Comparison of ENCODE assay signal across 9 mouse cellular contexts in genomic region chr7:30613529-30614112, GRCm38 (mm10). TPM values are rescaled to one million over a fixed set of nuclear protein-coding genes. Genes with fewer than 3 reads are reported as not detected.
DNase-seq lines count a peak whose midpoint lies in the region; ATAC-seq and TF ChIP-seq lines count a peak whose summit lies in the region.
"Had no signal": no experiment of that assay in that cellular context is flagged by ENCODE, and none has a peak within 500 bp of the region (broad histone marks: within the 10 kb centered on the region; RNA-seq: fewer than 3 reads in every experiment).

No protein-coding gene starts in this region.

- ATAC-seq in heart, embryonic 12.5 days (ENCODE audit: insufficient number of reproducible peaks, low FRiP score), result no peak

- H3K9ac ChIP-seq in heart, adult 2 months (ENCODE audit: low read depth, low read length), result no peak overlapping the region
- no peak overlapping the region for H3K9ac ChIP-seq in heart, embryonic 12.5 days
- H3K9ac ChIP-seq in ES-Bruce4 (ENCODE audit: low read depth, poor library complexity, severe bottlenecking), result no peak overlapping the region

- H3K27ac ChIP-seq in heart, adult 2 months, result no peak overlapping the region
- no peak overlapping the region for H3K27ac ChIP-seq in heart, embryonic 12.5 days (ENCODE audit: poor library complexity, severe bottlenecking)
- H3K27ac ChIP-seq in ES-Bruce4 (ENCODE audit: insufficient read depth, low read length), result no peak overlapping the region

- 15% methylated on average over 14 of the region's 14 CpGs for WGBS in heart, adult 2 months
- 21% methylated on average over 14 of the region's 14 CpGs for WGBS in heart, embryonic 12.5 days

- peak; percentile 86 for TF ChIP-seq CTCF in heart, adult 2 months (IDR thresholded peaks at IDR 0.05)
- peak; percentile 72 for TF ChIP-seq CTCF in ES-Bruce4 (IDR thresholded peaks at IDR 0.05; ENCODE audit: low read depth, low read length)

- DNase-seq in heart, adult 2 months, result peak; percentile 51 to 73
- DNase-seq in cerebellum, adult 9-11 months, result peak; percentile 47
- DNase-seq in gastrocnemius, adult 8-10 months (ENCODE audit: low spot score in 2 of 2), result peak; percentile 27 to 33
- peak; percentile 82 to 86 for DNase-seq in kidney, postnatal 4 days
- peak; percentile 66 for DNase-seq in lung, postnatal 25 days (ENCODE audit: low spot score)
- peak; percentile 75 for DNase-seq in splenic B cell, adult 2 months (ENCODE audit: low read depth, low spot score)

- intact Hi-C loops in heart, adult 2 months (cut with DNase I), result loop anchor here (1.0 kb wide), 1 partner anchor 24 kb away; no protein-coding TSS in a partner anchor

- H3K36me3 ChIP-seq in heart, adult 2 months (ENCODE audit: control insufficient read depth, insufficient read depth, low read length), result no peaks in the 10 kb centered on the region
- peaks cover 29% of the 10 kb centered on the region for H3K36me3 ChIP-seq in heart, embryonic 12.5 days
- H3K36me3 ChIP-seq in ES-Bruce4 (ENCODE audit: control insufficient read depth, insufficient read depth, low read length, poor library complexity, severe bottlenecking), result peaks cover 8% of the 10 kb centered on the region
- H3K36me3 ChIP-seq in splenic B cell, adult 2 months (ENCODE audit: control insufficient read depth, insufficient read depth, low read length, poor library complexity, severe bottlenecking), result peaks cover 2% of the 10 kb centered on the region; the same call in 1 of the 2 replicates

- no peaks in the 10 kb centered on the region for H3K79me2 ChIP-seq in heart, adult 2 months (replicated peaks; ENCODE audit: control insufficient read depth, insufficient read depth, low read length)

- no peaks in the 10 kb centered on the region for H3K4me1 ChIP-seq in heart, adult 2 months (ENCODE audit: control insufficient read depth, insufficient read depth, low read length)
- H3K4me1 ChIP-seq in heart, embryonic 12.5 days (replicated peaks), result peaks cover 9% of the 10 kb centered on the region
- peaks cover 2% of the 10 kb centered on the region for H3K4me1 ChIP-seq in ES-Bruce4 (ENCODE audit: control insufficient read depth, insufficient read depth, low read length)

- H3K27me3 ChIP-seq in heart, adult 2 months (ENCODE audit: control insufficient read depth, insufficient read depth, low read length), result no peaks in the 10 kb centered on the region
- no peaks in the 10 kb centered on the region for H3K27me3 ChIP-seq in heart, embryonic 12.5 days (replicated peaks)
- H3K27me3 ChIP-seq in ES-Bruce4 (ENCODE audit: control insufficient read depth, insufficient read depth, low read length, poor library complexity, severe bottlenecking), result no peaks in the 10 kb centered on the region
- no peaks in the 10 kb centered on the region for H3K27me3 ChIP-seq in splenic B cell, adult 2 months (ENCODE audit: control insufficient read depth, insufficient read depth, low read length, poor library complexity, severe bottlenecking)

- TF ChIP-seq POLR2A in heart, adult 2 months (IDR thresholded peaks at IDR 0.05; ENCODE audit: insufficient read depth, low read depth, low read length), result no peak
- no peak for TF ChIP-seq POLR2A in ES-Bruce4 (IDR thresholded peaks at IDR 0.05; ENCODE audit: insufficient read depth, low read length)

- no peak overlapping the region for H3K4me2 ChIP-seq in heart, embryonic 12.5 days

- H3K9me3 ChIP-seq in heart, embryonic 12.5 days (replicated peaks), result no peaks in the 10 kb centered on the region
- H3K9me3 ChIP-seq in ES-Bruce4 (replicated peaks; ENCODE audit: control insufficient read depth, insufficient read depth, low read length, poor library complexity, severe bottlenecking), result no peaks in the 10 kb centered on the region

- H3K4me3 ChIP-seq in heart, adult 2 months, result no peak overlapping the region
- no peak overlapping the region for H3K4me3 ChIP-seq in heart, embryonic 12.5 days
- no peak overlapping the region for H3K4me3 ChIP-seq in ES-Bruce4 (ENCODE audit: low read depth, low read length)

- no peak for TF ChIP-seq EP300 in heart, adult 2 months (IDR thresholded peaks at IDR 0.05; ENCODE audit: insufficient read depth, low read depth, low read length)
- TF ChIP-seq EP300 in ES-Bruce4 (IDR thresholded peaks at IDR 0.05; ENCODE audit: insufficient read depth, low read depth, low read length), result no peak

RNA-seq across cellular contexts. Expression of gene Upk1a, which starts 1.0 kb away (rescaled TPM):
- under 1 TPM in 1 of 2 experiments, not detected in 1; 0.36 TPM for total RNA-seq in heart, adult 2 months (2021)
- 2.8 and 4.8 TPM in 2 replicates for polyA plus RNA-seq in heart, adult 2 months (2012; rRNA removed)
- polyA plus RNA-seq in heart, embryonic 12.5 days (2016; fragmentation: Nextera tagmentation; extraction: Ambion mirVana), result 0.44 and 2.5 TPM in 2 replicates
- 2.5 and 2.8 TPM in 2 replicates for polyA plus RNA-seq in ES-Bruce4 (2011; ENCODE audit: insufficient read depth, insufficient read length, low read depth, missing spikeins)
- total RNA-seq in gastrocnemius, adult 8-10 months (2022), result under 1 TPM in 1 of 4 experiments, not detected in 3; 0.20 TPM

RNA-seq across cellular contexts. Expression of gene Cox6b1, which starts 12.3 kb away (rescaled TPM):
- 1,000 to 10,000 TPM; 4,061 to 4,696 TPM for total RNA-seq in heart, adult 2 months (2021)
- 1,860 and 2,330 TPM in 2 replicates for polyA plus RNA-seq in heart, adult 2 months (2012; rRNA removed)
- 1,789 and 1,831 TPM in 2 replicates for polyA plus RNA-seq in heart, embryonic 12.5 days (2016; fragmentation: Nextera tagmentation; extraction: Ambion mirVana)
- polyA plus RNA-seq in ES-Bruce4 (2011; ENCODE audit: insufficient read depth, insufficient read length, low read depth, missing spikeins), result 540 and 569 TPM in 2 replicates
- total RNA-seq in gastrocnemius, adult 8-10 months (2022), result 1,000 to 10,000 TPM; 1,165 to 1,556 (median 1,355) TPM

RNA-seq across cellular contexts. Expression of gene Zbtb32, which starts 14.9 kb away (rescaled TPM):
- under 1 TPM in 1 of 2 experiments, not detected in 1; 0.11 TPM for total RNA-seq in heart, adult 2 months (2021)
- 0.20 and 0.64 TPM in 2 replicates for polyA plus RNA-seq in heart, adult 2 months (2012; rRNA removed)
- polyA plus RNA-seq in heart, embryonic 12.5 days (2016; fragmentation: Nextera tagmentation; extraction: Ambion mirVana), result 0.09 and 0.44 TPM in 2 replicates
- polyA plus RNA-seq in ES-Bruce4 (2011; ENCODE audit: insufficient read depth, insufficient read length, low read depth, missing spikeins), result 20.3 and 22.7 TPM in 2 replicates
- total RNA-seq in gastrocnemius, adult 8-10 months (2022), result not detected
- total RNA-seq: layer of hippocampus, adult 8-10 months had no signal

RNA-seq across cellular contexts. Expression of gene Etv2, which starts 22.0 kb away (rescaled TPM):
- total RNA-seq in heart, adult 2 months (2021), result not detected
- polyA plus RNA-seq in heart, adult 2 months (2012; rRNA removed), result not detected in 2 replicates
- polyA plus RNA-seq in heart, embryonic 12.5 days (2016; fragmentation: Nextera tagmentation; extraction: Ambion mirVana), result 1.1 and 1.4 TPM in 2 replicates
- 2.8 and 3.3 TPM in 2 replicates for polyA plus RNA-seq in ES-Bruce4 (2011; ENCODE audit: insufficient read depth, insufficient read length, low read depth, missing spikeins)
- total RNA-seq in gastrocnemius, adult 8-10 months (2022), result not detected
- total RNA-seq: layer of hippocampus, adult 8-10 months had no signal

RNA-seq across cellular contexts. Expression of gene Kmt2b, which starts 25.1 kb away (rescaled TPM):
- 10 to 100 TPM; 15.6 to 15.9 TPM for total RNA-seq in heart, adult 2 months (2021)
- 25.6 and 28.3 TPM in 2 replicates for polyA plus RNA-seq in heart, adult 2 months (2012; rRNA removed)
- 4.9 and 5.1 TPM in 2 replicates for polyA plus RNA-seq in heart, embryonic 12.5 days (2016; fragmentation: Nextera tagmentation; extraction: Ambion mirVana)
- 70.2 and 81.4 TPM in 2 replicates for polyA plus RNA-seq in ES-Bruce4 (2011; ENCODE audit: insufficient read depth, insufficient read length, low read depth, missing spikeins)
- 10 to 100 TPM; 10.9 to 15.2 (median 13.0) TPM for total RNA-seq in gastrocnemius, adult 8-10 months (2022)

Comparison
In these comparisons a context has a peak if more than half of its experiments do, and no peak if none do; other contexts are left out.
1. DNase-seq: peak in every context shown above with its lines; median percentile 84 in kidney, postnatal 4 days; 75 in splenic B cell, adult 2 months; 66 in lung, postnatal 25 days; 62 in heart, adult 2 months; 47 in cerebellum, adult 9-11 months; 30 in gastrocnemius, adult 8-10 months.
2. RNA of gene Zbtb32, which starts 14.9 kb away (polyA plus RNA-seq): 20.3 to 22.7 TPM in ES-Bruce4; 0.20 to 0.64 TPM in heart, adult 2 months and 0.09 to 0.44 TPM in heart, embryonic 12.5 days; every median in the first group is over 10 times any median in the second.